Mouse (Mus musculus) liver, embryonic 14.5 days (tissue): ENCODE results near the gene Cxcr5.

Experiments used
- CTCF ChIP-seq: IDR thresholded peaks from 2 replicates; pipeline ENCODE4 v1.5.1; 2016; ENCODE audit warnings: antibody characterized with exemption, low read depth, control low read depth
- EP300 ChIP-seq: IDR thresholded peaks from 2 replicates; pipeline ENCODE4 v1.6.1; 2016; ENCODE audit warnings: antibody characterized with exemption, low read depth

DNA sequence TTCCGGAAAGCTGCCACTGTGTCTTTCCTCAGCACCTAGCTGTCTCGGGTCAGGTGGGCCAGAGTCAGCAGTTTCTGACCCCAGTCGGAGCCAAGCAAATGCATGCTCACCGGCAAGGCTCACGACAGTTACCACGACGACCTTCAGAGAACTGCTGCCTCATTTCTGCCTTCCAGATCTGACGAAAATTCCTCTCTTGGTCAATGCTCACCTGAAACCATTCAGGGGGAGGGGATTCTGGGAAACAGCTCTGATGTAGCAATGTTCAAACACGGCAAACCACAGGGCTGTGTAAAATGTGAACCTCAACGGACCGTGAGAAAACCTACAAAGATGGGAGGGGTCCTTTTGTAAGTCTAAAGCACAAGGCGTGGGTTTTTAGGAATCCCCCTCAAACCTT, 1.3 kb upstream of the Cxcr5 start:
- no peak for TF ChIP-seq CTCF
- TF ChIP-seq EP300 = no peak
